8 mouse cellular contexts compared by ENCODE assay signal in genomic region chr4:133887672-133888453, GRCm38 (mm10). TPM values are rescaled to one million over a fixed set of nuclear protein-coding genes. Genes with fewer than 3 reads are reported as not detected.
A peak's percentile ranks its signal among the peaks of the same experiment; 100 is the strongest.
DNase-seq lines count a peak whose midpoint lies in the region; ATAC-seq and TF ChIP-seq lines count a peak whose summit lies in the region.

Gene Rps6ka1, minus strand, starts transcription at chr4:133887797.

- TF ChIP-seq CTCF in spleen, adult 2 months (IDR thresholded peaks at IDR 0.05; ENCODE audit: extremely low read depth, insufficient read depth, insufficient read length, insufficient replicate concordance): no peak

- peak within 1 kb of the TSS; percentile 91 for H3K9ac ChIP-seq in embryonic facial prominence, embryonic 13.5 days
- H3K9ac ChIP-seq in midbrain, embryonic 11.5 days (ENCODE audit: low read length): peak within 1 kb of the TSS; percentile 85

- TF ChIP-seq POLR2A in spleen, adult 2 months (IDR thresholded peaks at IDR 0.05; ENCODE audit: low read depth, low read length): peak; percentile 10; the same call in 1 of the 2 replicates

- H3K27ac ChIP-seq in embryonic facial prominence, embryonic 13.5 days: peak within 1 kb of the TSS; percentile 92
- peak within 1 kb of the TSS; percentile 88 for H3K27ac ChIP-seq in limb, embryonic 10.5 days
- peak within 1 kb of the TSS; percentile 67 for H3K27ac ChIP-seq in midbrain, embryonic 11.5 days (ENCODE audit: low read depth, low read length)
- H3K27ac ChIP-seq in spleen, adult 2 months (ENCODE audit: insufficient read depth, low read length): peak within 1 kb of the TSS; percentile 64

- no peaks in the 10 kb centered on the region for H3K9me3 ChIP-seq in embryonic facial prominence, embryonic 13.5 days
- no peaks in the 10 kb centered on the region for H3K9me3 ChIP-seq in limb, embryonic 10.5 days (replicated peaks)
- H3K9me3 ChIP-seq in midbrain, embryonic 11.5 days (ENCODE audit: control insufficient read depth, low read length): no peaks in the 10 kb centered on the region

- H3K4me2 ChIP-seq in embryonic facial prominence, embryonic 13.5 days: peak within 1 kb of the TSS; percentile 91
- peak within 1 kb of the TSS; percentile 98 for H3K4me2 ChIP-seq in midbrain, embryonic 11.5 days

- H3K4me1 ChIP-seq in embryonic facial prominence, embryonic 13.5 days: peaks cover 28% of the 10 kb centered on the region
- H3K4me1 ChIP-seq in limb, embryonic 10.5 days: peaks cover 36% of the 10 kb centered on the region
- peaks cover 2% of the 10 kb centered on the region; the same call in 1 of the 2 replicates for H3K4me1 ChIP-seq in midbrain, embryonic 11.5 days (ENCODE audit: control insufficient read depth, insufficient read depth, low read length)
- H3K4me1 ChIP-seq in spleen, adult 2 months (ENCODE audit: control insufficient read depth, insufficient read depth, insufficient read length): peaks cover 3% of the 10 kb centered on the region

- peak within 1 kb of the TSS; percentile 89 for H3K4me3 ChIP-seq in embryonic facial prominence, embryonic 13.5 days
- H3K4me3 ChIP-seq in limb, embryonic 10.5 days: peak within 1 kb of the TSS; percentile 89
- H3K4me3 ChIP-seq in midbrain, embryonic 11.5 days (ENCODE audit: low read depth, low read length): peak within 1 kb of the TSS; percentile 70
- H3K4me3 ChIP-seq in spleen, adult 2 months (ENCODE audit: extremely low read depth, insufficient read depth, insufficient read length): peak within 1 kb of the TSS; percentile 93

- DNase-seq in 3134 (ENCODE audit: extremely low read depth, insufficient read length, low spot score): peak; percentile 85
- DNase-seq in adrenal gland, adult 8-10 months: peak; percentile 73
- DNase-seq in heart, adult 18-20 months: peak; percentile 63 to 66
- peak; percentile 83 for DNase-seq in kidney, adult 11 months
- DNase-seq in limb, embryonic 10.5 days (ENCODE audit: low spot score): peak; percentile 92
- DNase-seq in midbrain, embryonic 11.5 days (ENCODE audit: low spot score, missing footprints): peak; percentile 99
- DNase-seq in spleen, adult 2 months (ENCODE audit: low read depth in 1 of 2, low spot score in 2 of 2): peak in 1 of 2 experiments; percentile 52

- H3K27me3 ChIP-seq in embryonic facial prominence, embryonic 13.5 days: no peaks in the 10 kb centered on the region
- H3K27me3 ChIP-seq in limb, embryonic 10.5 days (ENCODE audit: low read depth, poor library complexity, severe bottlenecking): no peaks in the 10 kb centered on the region
- peaks cover 5% of the 10 kb centered on the region; the same call in 1 of the 2 replicates for H3K27me3 ChIP-seq in midbrain, embryonic 11.5 days (ENCODE audit: control insufficient read depth, insufficient read depth, low read length)
- no peaks in the 10 kb centered on the region for H3K27me3 ChIP-seq in spleen, adult 2 months (ENCODE audit: control insufficient read depth, insufficient read depth, low read length)

- H3K36me3 ChIP-seq in embryonic facial prominence, embryonic 13.5 days: no peaks in the 10 kb centered on the region
- no peaks in the 10 kb centered on the region for H3K36me3 ChIP-seq in limb, embryonic 10.5 days
- no peaks in the 10 kb centered on the region for H3K36me3 ChIP-seq in midbrain, embryonic 11.5 days (ENCODE audit: control insufficient read depth, insufficient read depth, low read length)
- no peaks in the 10 kb centered on the region for H3K36me3 ChIP-seq in spleen, adult 2 months (ENCODE audit: control insufficient read depth, insufficient read depth, low read length)

- under 1% methylated on average over 60 of the region's 61 CpGs for WGBS in embryonic facial prominence, embryonic 13.5 days
- under 1% methylated on average over 60 of the region's 61 CpGs for WGBS in limb, embryonic 10.5 days
- WGBS in midbrain, embryonic 11.5 days: under 1% methylated on average over 59 of the region's 61 CpGs
- WGBS in spleen, adult 2 months: under 1% methylated on average over 59 of the region's 61 CpGs

- peak; percentile 77 for ATAC-seq in embryonic facial prominence, embryonic 13.5 days (ENCODE audit: insufficient number of reproducible peaks, insufficient read depth, low FRiP score, low TSS enrichment, low read depth)
- ATAC-seq in midbrain, embryonic 11.5 days (ENCODE audit: low FRiP score): peak; percentile 93

RNA-seq across cellular contexts. Expression of gene Rps6ka1, which starts in this region (rescaled TPM):
- 10 to 100 TPM; 16.4 to 25.7 (median 22.8) TPM for total RNA-seq in adrenal gland, adult 8-10 months (2022)
- polyA plus RNA-seq in embryonic facial prominence, embryonic 13.5 days (2015; fragmentation: Nextera tagmentation; extraction: Ambion mirVana): 40.7 and 41.5 TPM in 2 replicates
- total RNA-seq in heart, adult 18-20 months (2021): 1 to 10 TPM; 4.4 to 6.2 TPM
- 52.1 and 53.3 TPM in 2 replicates for polyA plus RNA-seq in limb, embryonic 10.5 days (2016; fragmentation: Nextera tagmentation; extraction: Ambion mirVana)
- polyA plus RNA-seq in midbrain, embryonic 11.5 days (2014; fragmentation: Nextera tagmentation; extraction: Ambion mirVana): 22.2 and 25.2 TPM in 2 replicates
- polyA plus RNA-seq in spleen, adult 2 months (2012; rRNA removed): 76.6 and 98.9 TPM in 2 replicates
